Mouse (Mus musculus) E14TG2a.4 (cell line): ENCODE results near the gene Kcnj16.

Source experiments
- CTCF ChIP-seq: conservative IDR thresholded peaks from 2 replicates; pipeline ENCODE4 v1.5.1; 2014; ENCODE audit warnings: low read length
- NANOG ChIP-seq: IDR thresholded peaks from 2 replicates; pipeline ENCODE4 v1.6.1; 2014; ENCODE audit warnings: borderline replicate concordance, low read length, mixed read lengths

DNA sequence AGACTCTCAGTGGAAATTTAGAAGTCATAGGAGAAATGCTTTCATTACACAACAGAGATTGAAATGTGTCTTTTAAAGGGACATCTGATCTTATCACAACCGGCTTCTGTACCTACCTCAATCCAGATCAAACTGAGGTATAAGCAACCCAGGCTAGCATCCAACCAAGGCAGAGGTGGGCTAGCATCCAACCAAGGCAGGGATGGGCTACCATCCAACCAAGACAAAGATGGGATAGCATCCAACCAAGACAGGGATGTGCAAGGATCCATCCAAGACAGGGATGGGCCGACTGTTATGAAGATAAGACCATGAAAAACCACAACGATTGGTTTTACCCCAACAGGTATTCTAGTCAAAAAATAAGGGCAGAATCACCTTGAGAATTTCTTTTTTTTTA lies 48.4 kb downstream of the Kcnj16 start:
- TF ChIP-seq CTCF = no peak
- no peak for TF ChIP-seq NANOG
